Mouse (Mus musculus) liver (tissue): ENCODE measurements at regions not wholly inside any gene's neighbourhood (a gene's known extent, or its start where the extent isn't known, plus 50 kb on each side); places are given as distances from the start of the nearest gene placed in this dataset.

Experiments
- DNase-seq: peaks from one replicate; pipeline ENCODE4 v3.0.0-alpha.2; 2020; ENCODE audit warnings: mixed read lengths

GRCm38 (mm10) chr1:119186856-119187255 lies 133.4 kb upstream of the Gli2 start:
- DNase-seq = no peak

DNA sequence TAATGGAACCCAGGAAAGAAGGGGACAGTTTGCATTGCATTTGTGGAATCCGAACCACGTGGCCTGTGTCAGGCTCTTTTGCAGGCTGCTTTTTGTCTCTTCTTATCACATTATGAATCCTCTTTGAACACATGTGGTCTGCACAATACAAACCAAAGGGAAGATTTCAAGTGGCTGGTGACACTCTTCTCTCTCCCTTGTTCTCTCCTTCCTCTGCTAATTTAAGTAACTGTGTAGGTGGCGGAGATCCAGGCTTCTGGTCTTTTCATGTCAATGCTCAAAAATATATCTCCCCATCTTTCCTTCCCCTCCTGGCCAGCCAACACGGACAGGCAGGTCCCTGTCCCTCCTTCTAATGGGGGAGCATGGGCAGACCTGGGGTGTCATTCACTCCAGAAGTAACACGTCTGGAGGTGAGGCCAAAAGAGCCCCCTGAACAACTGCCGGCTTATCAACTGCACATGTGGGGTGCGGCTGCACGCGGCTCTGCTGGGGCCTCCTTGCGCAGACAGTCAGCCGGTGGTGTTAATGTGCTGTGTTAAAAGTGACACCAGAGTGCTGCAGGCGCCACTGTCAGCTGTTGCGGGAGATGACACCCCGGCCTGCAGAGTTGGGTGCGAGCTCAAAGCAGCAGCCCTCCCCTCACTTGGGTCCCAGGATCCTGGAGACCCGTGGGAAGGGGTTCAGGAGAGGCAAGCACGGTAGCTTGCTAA lies 130.3 kb upstream of the Gli2 start:
- no peak for DNase-seq

DNA sequence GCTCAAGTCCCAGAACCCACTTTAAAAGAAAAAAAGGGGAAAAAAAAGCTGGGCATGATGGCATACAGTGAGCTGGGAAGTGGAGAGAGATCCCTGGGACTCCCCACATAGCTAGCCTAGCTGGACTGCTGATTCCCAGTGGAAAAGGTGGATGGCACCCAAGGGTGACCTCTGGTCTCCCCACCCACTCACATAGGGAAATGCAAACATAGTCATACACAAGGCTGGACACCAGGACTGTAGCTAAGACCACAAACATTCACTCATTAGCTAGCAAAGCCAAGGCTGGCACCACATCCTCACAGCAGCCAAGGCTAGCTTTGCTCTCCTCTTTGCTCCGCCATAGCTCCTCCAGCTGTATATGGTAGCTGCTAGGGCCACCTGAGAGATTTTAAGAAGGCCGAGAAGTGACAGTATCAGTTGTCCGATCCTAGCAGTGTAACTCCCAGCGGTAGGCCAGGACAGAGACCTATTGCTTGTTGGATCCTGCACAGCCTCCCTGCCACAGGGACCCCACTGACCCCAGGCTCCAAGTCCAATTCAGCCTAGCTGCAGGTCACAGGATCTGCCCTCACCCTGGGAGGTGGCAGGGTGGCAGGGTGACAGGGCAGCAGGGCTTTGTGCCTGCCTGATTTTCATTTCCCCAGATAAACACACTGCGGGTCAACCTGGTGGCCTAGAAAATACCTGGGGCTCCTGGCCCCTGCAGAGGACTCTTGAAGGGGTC lies 119.8 kb upstream of the Gli2 start:
- DNase-seq = peak; percentile 18

DNA sequence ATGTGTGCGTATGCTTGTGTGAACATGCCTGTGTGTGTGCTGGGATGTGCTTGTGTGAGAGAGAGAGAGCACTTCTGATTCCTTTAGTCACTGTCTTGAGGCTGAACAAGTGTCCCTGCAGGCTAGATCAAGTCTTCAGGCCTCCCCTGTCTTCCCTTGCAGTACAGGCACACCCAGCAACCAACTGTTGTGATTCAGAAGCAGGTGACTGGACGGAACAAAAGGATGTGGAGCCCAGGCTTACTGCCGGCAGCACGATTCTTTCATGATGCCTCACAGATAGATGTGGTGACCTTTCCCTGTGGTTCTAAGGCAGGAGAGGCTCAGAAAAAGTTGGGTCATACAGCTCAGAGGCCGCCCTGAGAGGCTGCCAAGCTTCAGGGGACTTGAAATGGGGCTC lies 114.0 kb upstream of the Gli2 start:
- no peak for DNase-seq

DNA sequence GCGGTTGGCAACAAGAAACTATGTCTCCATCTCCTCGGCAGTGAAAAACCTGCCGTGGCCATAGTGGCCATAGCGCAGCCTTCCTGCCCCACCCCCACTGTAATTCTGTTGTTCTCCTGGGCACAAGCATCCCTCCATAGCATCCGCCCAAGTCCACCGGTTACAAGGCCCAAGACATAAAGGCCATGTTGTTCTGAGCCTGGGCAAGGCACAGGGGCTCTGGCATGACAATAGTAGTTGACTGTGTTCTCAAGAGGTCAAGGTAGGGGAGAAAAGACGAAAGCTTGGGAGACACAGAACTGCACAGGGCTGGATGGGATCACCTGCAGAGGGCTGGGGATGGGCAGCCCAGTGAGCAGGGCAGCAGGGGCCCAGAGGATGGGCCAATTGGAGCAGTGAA lies 112.9 kb upstream of the Gli2 start:
- no peak for DNase-seq

DNA sequence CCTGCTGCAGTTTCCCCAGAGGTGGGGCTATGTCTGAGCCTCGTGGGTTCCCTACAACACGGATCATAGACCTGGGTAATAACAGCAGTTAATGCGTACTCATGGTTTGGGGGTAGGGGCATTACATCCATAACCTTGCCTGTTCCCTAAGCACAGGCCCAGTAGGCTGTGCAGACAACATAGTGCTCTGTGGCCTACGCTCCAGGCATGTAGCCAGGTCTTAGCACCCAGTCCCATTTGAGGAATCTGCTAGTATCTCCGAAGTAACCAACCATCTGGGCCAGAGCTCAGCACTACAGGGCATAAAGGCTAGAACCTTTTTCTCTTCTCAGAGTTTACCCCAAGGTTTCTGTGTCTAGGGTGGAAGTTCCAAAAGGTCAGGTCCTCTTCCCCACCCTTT lies 111.4 kb upstream of the Gli2 start:
- no peak for DNase-seq

DNA sequence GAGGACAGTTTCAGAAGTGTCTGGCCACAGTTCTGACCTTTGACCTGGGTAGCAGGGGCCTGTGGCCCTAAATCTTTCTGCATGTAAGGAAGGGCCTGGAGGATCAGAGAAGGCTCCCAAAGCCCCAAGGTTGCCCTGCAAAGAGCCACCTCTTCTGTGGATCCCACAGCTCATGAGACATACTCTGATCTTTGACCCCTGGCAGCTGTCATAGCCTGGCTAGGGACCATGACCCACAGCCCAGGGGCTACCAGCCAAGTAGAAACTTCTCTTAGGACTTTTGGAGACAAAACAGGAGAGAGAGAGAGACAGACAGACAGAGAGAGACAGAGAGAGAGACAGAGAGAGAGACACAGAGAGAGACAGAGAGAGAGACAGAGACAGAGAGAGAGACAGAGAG lies 110.4 kb upstream of the Gli2 start:
- no peak for DNase-seq

DNA sequence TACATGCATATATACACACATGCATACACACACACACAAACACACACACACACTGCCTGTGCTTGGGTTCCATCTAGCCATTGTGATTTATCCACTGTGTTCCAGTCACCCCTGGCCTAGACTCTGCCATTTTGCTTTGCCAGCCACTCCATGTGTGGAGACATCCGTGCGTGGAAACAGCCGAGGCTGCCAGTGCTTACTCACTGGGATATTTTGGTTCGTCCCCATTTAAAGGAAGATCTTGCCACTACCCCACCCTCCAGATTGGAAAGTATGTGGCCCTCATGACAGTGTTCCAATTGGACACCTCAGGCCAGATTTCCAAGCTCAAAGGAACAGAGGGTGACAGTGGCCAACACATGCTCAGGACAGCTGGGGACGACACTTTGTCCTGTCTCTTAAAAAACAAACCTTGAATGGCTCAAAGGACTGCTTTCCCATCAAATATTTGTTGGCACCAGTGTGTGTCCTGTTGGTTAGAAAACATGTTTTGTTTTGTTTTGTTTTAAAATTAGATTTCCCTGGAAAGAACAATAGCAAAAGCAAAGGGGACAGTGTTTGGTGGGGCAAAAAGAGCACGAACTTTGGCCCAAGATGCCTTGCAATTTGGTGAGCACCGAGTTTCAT lies 109.8 kb upstream of the Gli2 start:
- DNase-seq = no peak

- no peak for DNase-seq
Measured at GRCm38 (mm10) chr1:119161751-119162150, 108.3 kb upstream of the Gli2 start.

GRCm38 (mm10) chr1:119160354-119160753 lies 106.9 kb upstream of the Gli2 start:
- DNase-seq = no peak

- no peak for DNase-seq
Measured at GRCm38 (mm10) chr1:119157171-119157700, 103.8 kb upstream of the Gli2 start.

DNA sequence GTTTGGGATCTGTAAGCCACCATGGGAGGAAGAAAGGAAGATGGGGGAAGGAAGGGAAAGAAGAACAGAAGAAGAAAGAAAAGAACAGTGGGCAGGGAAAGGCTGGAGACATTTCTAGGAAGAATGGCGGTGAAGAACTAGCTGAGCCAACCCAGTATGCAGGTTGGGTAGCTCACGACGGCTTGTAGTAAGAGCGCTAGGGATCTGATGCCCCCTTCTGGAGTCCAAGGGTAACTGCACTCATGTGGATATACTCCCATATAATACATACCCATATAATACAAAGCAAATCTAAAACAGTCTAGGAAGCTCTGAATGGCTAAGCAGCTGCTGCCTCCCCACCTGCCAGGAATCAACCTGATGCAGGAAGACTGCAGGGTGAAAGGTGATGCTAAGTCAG lies 100.2 kb upstream of the Gli2 start:
- no peak for DNase-seq

DNA sequence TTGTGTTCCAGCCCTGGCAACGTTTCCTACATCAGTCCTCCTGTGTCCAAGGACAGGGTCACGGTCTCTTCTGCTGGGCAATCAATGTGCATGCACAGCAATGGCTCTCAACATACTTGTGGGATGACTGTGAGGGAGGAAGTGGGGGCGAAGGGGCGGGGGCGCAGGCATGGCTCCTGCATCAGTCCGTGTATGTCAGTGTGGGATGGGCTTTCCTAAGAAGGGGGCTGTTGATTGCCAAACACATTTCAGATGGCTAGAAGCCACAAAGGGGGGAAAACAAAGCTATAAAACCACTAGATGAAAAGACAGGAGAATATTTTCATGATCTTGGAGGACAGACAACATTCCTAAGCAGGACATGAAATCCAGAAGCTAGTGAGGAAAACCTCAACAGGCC lies 99.4 kb upstream of the Gli2 start:
- no peak for DNase-seq

- no peak for DNase-seq
Measured at GRCm38 (mm10) chr1:119147506-119147905, 94.1 kb upstream of the Gli2 start.

GRCm38 (mm10) chr1:119143808-119144207 lies 90.4 kb upstream of the Gli2 start:
- DNase-seq = no peak

DNA sequence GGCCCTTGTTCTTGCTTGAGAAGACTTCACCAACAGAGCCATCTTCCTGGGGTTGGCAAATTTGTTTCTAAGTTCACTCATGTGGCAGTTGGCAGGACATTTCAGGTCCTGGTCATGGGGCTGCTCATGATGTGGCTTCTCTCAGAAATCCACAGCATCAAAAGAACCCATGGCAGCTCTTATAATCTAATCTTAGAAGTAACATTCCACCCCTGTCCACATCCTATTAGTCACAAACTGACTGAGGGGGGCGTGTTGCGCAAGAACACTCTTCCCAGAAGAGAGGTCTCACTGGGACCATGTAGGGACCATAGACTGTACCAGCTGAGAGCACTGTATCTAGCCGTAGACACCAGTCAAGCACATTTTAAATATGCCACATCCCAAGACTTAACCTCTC lies 75.6 kb upstream of the Gli2 start:
- DNase-seq = no peak

DNA sequence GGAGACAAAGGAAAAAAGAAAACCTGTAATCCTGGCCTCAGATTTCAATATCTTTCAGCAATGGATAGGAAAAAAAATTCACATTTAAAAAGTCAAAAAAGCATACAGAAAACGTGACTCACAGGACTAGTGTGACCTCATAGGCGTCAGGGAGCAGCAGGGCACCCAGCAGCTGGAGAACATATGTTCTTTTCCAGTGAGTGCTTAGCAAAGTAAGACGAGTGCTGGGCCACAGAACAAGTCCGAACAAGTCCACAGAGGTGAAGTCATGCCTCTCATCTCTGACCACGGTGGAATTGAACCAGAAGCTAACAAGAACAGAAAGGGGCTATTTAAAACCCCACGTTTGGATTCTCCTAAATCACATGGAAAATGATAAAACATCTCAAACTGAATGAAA lies 72.1 kb upstream of the Gli2 start:
- DNase-seq = no peak

DNA sequence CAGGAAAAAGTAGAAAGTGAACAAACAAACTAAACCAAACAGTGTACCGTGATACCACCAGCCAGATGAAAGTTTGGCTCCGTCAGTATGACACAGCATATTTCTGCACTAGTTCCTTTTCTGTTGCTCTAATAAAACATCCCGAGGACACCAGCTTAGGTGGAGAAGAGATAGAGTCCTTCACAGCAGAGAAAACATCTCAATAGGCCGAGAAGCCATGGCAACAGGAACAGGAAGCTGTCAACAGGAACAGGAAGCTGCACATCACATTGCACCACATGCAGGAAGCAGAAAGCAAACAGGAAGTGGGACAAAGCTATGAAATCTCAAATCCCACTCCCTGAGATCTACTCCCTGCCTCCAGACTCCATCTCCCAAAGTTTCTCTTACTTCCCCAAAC lies 71.4 kb upstream of the Gli2 start:
- no peak for DNase-seq

DNA sequence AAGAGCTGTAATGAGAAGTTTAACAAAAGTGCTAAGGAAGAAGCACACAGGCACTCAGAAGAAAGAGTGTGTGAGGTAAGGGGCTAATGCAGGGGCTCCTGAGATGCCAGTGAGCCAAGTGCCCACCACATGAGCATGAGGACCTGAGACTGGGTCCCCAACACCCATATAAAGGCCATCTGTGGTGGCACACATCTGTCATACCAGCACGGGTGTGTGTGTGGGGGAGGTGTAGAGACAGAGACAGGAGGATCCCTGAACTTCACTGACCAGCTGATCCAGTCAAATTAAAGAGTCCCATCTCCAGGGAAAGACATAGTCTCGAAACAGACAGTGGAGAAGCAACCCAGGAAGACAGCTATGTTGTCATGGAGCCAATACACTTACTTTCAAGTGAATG lies 70.6 kb upstream of the Gli2 start:
- DNase-seq = no peak

- DNase-seq = no peak
Measured at GRCm38 (mm10) chr1:119123402-119123801, 70.0 kb upstream of the Gli2 start.

- no peak for DNase-seq
Measured at GRCm38 (mm10) chr1:119122975-119123374, 69.6 kb upstream of the Gli2 start.

DNA sequence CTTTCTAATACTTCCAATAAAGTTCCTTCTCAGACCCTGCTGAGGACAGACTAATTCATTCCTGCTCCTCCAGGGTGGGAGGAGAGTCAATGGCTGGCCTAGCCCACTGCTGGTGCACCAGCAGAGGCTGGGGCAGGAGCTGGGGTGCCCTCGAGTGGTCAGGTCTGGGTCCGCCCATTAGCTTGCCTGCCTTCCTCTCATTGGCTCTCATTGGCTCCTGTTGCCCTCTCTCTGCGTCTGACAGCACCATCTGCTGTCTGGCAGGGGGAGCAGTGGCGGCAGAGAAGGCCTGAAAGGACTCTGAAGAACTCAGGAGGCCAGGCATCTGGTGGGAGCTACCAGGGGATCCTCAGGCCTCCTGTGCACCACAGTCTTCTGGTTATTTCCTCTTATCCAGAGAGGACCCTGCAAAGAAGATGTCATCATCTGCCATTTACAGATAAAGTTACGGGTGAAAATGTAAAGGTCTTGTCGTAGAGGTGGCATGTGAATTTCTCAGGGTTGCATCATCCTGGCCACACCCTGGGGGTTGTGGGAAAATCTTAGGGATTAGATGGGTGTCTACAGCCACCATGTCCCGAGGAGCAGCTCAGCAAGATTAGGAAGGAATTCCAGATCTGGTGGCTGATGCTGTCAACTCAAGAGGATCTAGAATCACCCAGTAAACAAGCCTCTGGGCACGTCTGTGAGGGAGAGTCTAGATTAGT lies 66.6 kb upstream of the Gli2 start:
- peak; percentile 23 for DNase-seq

DNA sequence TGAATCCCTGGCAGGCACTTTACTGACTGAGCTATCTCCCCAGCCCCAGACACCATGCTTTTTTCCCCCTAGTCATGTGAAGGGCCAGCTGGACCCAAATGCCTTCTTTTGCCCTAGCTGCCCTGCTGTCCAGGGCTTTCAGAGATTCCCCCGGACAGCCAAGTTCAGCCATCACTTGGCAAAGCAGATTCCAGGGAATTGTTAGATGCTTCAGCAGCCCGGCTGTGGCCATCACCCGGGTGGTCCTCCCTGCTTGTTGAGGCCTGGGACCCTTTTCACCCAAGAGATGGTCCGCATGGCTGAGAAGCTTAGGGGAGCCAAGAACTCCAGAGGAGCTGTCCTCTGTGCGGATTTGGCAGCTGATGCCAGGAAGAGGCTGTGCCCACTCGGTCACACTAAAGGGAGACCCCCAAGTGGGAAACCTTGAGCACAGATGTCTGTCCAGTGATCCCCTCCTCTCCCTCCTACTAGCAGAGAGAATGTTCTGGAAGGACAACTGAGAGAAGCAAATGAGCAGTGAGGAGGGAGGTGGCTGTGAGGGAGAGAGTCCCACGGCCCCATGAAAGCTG lies 61.8 kb upstream of the Gli2 start:
- DNase-seq = no peak
